Mouse (Mus musculus): Measurements from ENCODE around the gene Dcst2. TPM values are rescaled to one million over a fixed set of nuclear protein-coding genes. Genes with fewer than 3 reads are reported as not detected.
A peak's percentile ranks its signal among the peaks of the same experiment; 100 is the strongest.

The Dcst2 gene
- total RNA-seq, 2 experiments from 2014 or later, result not detected

DNA sequence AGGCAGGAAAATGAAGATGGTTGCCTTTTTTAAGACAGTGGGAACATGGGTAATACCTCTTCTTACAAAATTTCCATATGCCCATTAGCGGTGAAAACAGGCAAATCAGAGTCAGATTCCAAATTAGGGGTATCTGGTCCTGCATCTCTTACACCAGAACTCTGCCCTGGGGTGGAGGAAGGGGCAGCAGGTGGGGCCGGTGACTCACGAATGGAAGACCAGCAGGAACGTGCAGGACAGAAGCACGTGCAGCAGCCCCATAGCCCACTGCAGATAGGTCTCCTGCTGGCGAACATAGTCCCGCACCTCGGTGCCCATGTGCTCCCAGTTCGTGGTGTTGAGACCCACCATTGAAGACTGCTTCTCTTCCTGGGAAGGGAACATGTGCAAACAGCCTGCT is 5.7 kb upstream of the Dcst2 start:
- no peak for ATAC-seq (ENCODE audit: poor library complexity, severe bottlenecking)

DNA sequence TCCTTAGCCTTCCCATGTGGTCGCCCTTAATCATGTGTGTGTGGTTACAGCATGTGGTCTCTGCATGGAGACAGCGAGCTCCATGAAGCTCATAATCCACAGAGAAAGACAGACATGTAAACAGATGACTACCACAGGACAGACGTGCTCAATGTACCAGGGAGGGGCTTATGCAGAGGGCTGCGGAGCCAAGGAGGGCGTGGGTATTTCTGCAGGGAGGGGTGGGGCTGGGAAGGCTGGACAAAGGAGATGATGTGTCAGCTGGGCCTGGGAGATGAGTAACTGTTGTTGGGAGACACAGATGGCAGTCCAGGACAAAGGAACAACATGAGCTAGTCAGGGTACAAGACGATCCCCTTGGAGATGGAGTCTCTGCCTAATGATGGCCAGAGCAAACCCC is 2.1 kb upstream of the Dcst2 start:
- ATAC-seq (ENCODE audit: poor library complexity, severe bottlenecking), result no peak

GRCm38 (mm10) chr3:89360237-89360636 is 1.5 kb upstream of the Dcst2 start:
- ATAC-seq (ENCODE audit: poor library complexity, severe bottlenecking), result peak; percentile 69

DNA sequence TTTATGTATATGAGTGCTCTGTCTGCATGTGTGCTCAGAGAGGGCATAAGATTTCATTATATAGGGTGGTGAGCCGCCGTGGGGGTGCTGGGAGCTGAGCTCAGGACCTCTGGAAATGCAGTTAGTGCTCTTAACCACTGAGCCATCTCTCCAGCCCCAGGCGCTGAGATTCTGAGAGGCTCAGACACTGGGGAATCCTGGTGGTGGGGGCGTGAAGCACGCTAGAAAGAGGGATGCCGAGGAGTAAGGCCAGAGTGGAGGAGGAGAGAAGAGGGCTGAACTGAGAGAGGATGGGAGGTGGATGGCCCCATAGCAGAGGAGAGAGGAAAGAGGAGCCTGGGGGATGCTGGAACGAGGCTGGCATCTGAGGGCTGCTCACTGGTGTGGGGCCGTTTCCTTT is 2.9 kb downstream of the Dcst2 start:
- no peak for ATAC-seq (ENCODE audit: poor library complexity, severe bottlenecking)

DNA sequence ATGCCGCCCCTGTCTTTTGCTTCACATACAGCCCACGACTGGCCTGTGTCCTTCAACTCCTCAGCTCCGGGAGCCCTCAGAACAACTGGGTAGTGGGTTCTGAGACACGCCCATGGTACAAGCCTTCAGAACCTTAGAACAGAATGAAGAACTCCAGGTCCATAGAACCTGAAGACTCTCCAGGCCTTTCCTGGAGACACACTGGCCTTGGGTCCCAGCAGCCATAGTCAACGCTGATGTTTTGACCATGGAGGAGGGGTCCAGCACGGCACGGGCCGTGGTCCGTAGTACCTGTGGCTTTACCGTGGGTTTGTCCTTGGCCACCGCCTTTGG is 3.3 kb downstream of the Dcst2 start, which contains the start of gene Dcst1:
Dcst1 (minus strand) TSS at position 101 of the 333 bp plus-strand sequence.
- ATAC-seq (ENCODE audit: poor library complexity, severe bottlenecking), result no peak

GRCm38 (mm10) chr3:89365486-89366414 is 4.0 kb downstream of the Dcst2 start:
- no peak for ATAC-seq (ENCODE audit: poor library complexity, severe bottlenecking)

GRCm38 (mm10) chr3:89367338-89367737 is 5.6 kb downstream of the Dcst2 start:
- no peak for ATAC-seq (ENCODE audit: poor library complexity, severe bottlenecking)

DNA sequence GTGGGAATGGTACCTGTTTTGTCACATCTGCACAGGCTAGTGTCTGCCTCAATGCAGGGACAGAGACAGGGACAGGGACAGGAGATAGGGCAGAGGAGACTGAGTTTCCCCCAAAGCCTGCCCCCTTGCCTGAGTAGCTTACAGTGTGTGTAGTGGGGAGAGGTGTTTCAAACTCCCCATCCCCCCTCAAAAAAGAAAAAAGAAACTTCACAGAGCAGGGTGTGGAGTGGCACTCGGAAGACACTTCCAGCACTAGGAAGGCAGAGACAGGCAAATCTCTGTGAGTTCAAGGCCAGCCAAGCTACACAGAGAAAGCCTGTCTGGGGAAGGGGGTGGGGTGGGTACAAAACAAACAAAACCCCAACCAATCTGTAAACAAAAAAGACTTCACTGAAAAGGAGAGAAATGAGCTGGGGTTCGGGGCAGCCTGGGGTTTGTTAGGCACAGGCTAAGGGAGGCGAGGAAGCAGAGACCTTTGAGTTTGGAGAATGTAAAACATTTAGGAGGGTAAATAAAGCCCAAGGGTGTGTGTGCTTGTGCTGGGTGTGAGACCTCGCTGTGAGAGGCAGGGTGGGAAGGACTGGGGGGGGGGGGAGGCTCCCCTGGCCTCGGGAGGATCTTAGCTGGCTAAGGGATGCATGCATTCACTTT is 11.9 kb downstream of the Dcst2 start:
- ATAC-seq (ENCODE audit: poor library complexity, severe bottlenecking), result no peak

DNA sequence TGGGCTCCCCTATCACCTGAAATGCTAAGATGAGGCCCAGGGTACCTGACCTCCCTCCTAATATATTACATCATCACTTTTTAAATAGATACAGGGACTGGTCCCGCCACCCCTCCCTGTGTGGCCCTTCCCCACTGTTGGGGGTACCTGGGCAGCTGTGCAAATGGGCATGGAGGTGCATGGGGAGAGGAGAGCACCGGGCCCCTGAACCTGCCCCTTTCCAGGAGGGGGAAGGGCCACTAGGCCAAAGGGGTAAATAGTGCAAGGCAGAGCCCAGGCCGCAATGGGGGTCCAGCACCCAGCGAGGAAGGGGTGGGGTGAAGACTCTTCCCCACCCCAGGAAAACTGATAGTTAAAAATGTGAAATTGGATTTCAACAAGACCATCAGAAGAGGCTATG is 16.1 kb downstream of the Dcst2 start:
- ATAC-seq (ENCODE audit: poor library complexity, severe bottlenecking), result no peak

- peak; percentile 70 for ATAC-seq (ENCODE audit: poor library complexity, severe bottlenecking)
Measured at GRCm38 (mm10) chr3:89378394-89379067, 16.8 kb downstream of the Dcst2 start.

GRCm38 (mm10) chr3:89379388-89380131 is 17.8 kb downstream of the Dcst2 start:
- ATAC-seq (ENCODE audit: poor library complexity, severe bottlenecking), result no peak

DNA sequence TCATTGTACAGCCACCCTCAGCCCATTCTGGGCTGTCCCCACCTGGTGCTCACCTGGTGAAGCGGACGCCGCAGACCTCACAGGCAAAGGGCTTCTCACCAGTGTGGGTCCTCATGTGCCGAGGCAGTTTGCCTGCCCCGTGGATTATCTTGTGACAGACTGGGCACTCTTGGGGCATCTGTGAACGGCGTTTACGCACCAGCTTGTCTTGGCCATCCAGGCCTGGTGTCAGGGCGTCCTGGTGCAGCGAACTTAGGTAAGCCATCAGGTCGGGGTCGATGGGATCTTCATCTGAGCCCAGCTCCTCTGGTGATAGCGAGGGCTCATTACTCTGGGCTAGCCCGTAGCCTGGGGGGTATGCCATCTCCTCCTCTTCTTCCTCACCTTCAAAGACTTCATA is 18.5 kb downstream of the Dcst2 start:
- no peak for ATAC-seq (ENCODE audit: poor library complexity, severe bottlenecking)

- no peak for ATAC-seq (ENCODE audit: poor library complexity, severe bottlenecking)
Measured at GRCm38 (mm10) chr3:89380711-89381110, 18.9 kb downstream of the Dcst2 start.

- ATAC-seq (ENCODE audit: poor library complexity, severe bottlenecking), result no peak
Measured at GRCm38 (mm10) chr3:89381233-89381632, 19.5 kb downstream of the Dcst2 start.

DNA sequence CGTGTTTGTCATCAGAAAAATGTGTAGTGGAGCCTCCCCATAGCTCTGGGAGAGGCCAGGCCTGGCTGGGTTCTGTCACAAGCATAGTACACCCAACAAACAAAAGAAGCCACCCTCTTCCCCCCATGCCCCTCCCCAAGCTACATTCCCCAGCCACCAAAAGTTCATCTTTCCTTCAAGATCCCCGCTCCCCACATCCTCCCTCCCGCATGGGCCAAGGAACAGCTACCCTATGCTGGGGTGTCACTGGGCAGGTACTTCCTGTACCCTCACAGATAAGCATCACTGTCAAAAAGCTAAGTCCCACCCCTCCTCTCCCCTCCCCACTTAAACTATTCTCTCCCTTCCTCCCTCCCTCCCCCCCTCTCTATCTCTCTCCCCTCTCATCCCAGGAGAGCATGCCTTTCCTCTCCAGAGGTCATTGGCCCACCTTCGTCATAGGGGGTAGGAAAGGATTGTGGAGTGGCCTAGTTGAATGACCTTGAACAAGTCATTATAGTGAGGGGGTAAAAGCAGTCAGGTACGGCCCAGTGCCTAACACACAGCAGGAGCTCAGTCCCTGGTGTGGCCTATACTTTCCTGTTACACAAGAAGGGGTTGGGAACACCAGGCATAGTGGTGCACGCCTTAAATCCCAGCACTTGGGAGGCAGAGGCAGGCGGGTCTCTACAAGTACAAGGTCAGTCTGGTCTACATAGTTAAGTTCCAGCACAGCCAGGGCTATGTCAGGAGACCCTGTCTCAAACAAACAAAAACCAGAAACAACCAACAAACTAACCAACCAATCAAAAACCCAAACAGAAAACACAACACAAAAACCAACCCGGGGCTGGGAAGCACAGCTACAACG is 20.5 kb downstream of the Dcst2 start:
- no peak for ATAC-seq (ENCODE audit: poor library complexity, severe bottlenecking)

- no peak for ATAC-seq (ENCODE audit: poor library complexity, severe bottlenecking)
Measured at GRCm38 (mm10) chr3:89382950-89383349, 21.2 kb downstream of the Dcst2 start.

DNA sequence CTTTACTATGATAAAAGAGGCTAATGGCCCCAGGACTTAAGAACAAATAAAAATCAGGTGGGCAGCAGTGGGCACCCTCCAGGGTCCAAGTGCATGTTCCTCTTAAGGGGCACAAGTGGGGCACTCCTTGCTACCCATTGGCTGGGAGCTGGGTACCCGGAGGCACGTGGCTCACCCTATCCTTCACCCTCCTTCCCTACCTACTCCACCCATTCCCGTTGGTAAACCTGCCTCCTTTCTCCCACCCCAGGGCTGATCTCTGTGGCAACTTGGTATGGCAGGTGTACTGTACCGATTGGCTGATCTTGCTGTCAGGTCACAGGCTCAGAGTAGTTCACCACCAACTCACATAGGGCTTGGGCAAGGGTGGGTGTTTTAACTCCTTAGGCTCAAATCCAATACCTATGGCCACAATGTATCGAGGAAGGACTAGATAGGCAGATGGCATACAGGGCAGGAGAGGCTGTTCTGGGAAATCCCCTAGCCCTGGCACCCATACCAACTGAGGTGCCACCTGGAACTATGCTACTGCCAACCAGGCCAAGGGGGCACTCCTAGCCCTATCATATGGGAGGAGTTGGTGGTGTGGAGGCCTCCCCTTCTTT is 22.0 kb downstream of the Dcst2 start:
- no peak for ATAC-seq (ENCODE audit: poor library complexity, severe bottlenecking)

DNA sequence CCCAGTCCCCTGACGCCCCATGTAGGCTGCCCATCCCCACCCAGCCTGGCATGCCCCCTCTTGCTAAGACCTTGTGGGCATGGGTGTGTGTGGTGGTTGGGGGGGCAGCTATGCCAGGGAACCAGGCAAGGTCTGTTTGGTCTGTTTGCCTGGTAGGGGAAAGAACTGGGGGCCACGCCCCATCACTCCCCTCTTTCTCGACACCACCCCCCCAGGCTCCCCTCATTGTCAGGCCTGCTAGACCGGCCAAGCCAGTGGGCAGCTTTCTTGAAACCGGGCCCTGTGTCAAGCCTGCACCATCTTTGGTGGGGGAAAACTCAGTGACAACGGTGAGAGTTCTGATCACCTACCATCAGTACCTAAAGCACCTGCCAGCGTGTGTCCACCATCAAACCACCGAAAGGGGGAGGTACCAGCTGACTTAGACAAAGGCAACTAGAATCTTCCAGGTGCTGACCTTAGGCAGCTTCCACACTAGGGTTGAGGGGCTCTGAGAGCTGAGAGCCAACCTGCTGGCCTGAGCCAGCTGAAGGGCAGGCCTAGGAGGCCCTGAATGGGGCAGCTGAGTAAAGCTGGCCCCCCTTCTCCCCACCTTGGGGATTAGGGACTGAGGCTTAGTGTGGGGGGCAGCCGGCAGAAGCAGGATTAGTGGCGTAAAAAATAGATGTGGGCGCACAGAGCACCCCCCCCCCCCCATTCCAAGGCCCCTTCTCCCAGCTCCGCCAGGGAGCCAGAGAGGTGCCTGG is 22.7 kb downstream of the Dcst2 start:
- ATAC-seq (ENCODE audit: poor library complexity, severe bottlenecking), result no peak

DNA sequence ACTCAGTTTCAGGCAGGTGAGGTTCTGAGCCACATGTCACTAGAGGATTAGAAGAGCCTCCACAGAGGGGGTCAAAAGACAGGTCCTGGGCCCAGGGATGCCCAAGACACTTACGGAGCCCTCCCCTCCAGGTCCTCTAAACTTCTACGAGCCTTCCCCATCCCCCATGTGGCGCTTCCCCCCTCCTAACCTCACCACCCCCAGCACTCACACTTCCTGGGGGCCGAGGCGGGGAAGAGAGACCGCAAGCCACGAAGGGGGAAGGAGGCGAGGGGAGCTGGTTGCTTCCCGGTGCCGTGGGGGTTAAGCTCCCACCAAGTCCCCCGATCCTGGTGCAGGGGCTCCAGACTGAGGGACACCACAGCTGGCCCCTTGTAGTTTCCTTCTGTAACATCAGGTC is 23.7 kb downstream of the Dcst2 start:
- peak; percentile 19; the same call in 1 of the 2 replicates for ATAC-seq (ENCODE audit: poor library complexity, severe bottlenecking)

All from megakaryocyte, adult 5-6 weeks (primary cell).